Mouse (Mus musculus): ENCODE results near the gene Spryd4.
"Not testable (repeated sequence)": the region's sequence is repeated elsewhere in the genome, so short reads cannot be mapped to it uniquely, and the experiment has no call there.

Spryd4 gene

GRCm38 (mm10) chr10:128225064-128225463, 13.5 kb upstream of the Spryd4 start:
- DNase-seq (ENCODE audit: low spot score) = no peak

- DNase-seq (ENCODE audit: low spot score) = peak; percentile 21
Measured at GRCm38 (mm10) chr10:128221533-128222286, 10.1 kb upstream of the Spryd4 start.

GRCm38 (mm10) chr10:128218387-128219117, 6.9 kb upstream of the Spryd4 start:
- no peak for DNase-seq (ENCODE audit: low spot score)

- DNase-seq (ENCODE audit: low spot score) = no peak
Measured at GRCm38 (mm10) chr10:128214981-128215380, 3.4 kb upstream of the Spryd4 start.

GRCm38 (mm10) chr10:128214112-128214511, 2.5 kb upstream of the Spryd4 start:
- not testable (repeated sequence) for DNase-seq (ENCODE audit: low spot score)

- DNase-seq (ENCODE audit: low spot score) = peak; percentile 85
Measured at GRCm38 (mm10) chr10:128212871-128213323, 1.3 kb upstream of the Spryd4 start.

DNA sequence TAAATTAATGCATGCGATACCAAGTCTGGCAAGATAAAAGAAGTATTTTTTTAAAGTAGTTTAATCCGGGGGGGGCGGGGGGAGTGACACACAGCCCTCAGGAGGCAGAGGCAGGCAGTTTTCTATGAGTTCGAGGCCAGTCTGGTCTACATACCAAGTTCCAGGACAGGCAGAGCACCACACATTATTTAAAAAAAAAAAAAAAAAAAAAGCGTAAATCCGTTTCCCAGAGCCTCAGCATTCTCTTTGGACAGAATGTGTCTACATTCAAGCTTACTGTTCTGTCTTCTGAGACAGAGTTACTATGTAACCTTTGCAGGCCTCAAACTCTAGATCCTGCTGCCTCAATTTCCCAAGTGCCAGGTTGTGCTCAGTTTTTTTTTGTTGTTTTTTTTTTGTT, 541 bp upstream of the Spryd4 start:
- DNase-seq (ENCODE audit: low spot score) = no peak

GRCm38 (mm10) chr10:128210954-128211353, 653 bp downstream of the Spryd4 start:
- no peak for DNase-seq (ENCODE audit: low spot score)

DNA sequence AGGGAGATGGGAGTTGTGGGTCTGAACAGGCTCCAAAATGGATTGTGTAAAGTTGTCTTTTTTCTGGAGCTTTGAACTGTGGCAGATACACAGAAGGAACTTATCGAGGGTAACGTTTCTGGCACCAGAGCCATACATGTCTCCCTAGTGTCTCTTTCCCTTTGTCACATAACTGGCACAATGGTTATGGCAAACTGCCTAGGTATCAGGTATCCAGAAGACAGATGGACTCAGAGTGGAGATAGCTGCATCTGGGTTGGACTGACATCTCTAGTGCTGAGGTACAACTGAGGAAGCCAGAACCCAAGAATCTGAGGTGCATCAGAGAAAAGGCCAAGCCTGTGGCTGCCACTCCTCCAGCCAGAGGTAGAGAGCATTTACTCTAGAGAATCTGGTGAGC, 1.5 kb downstream of the Spryd4 start:
- no peak for DNase-seq (ENCODE audit: low spot score)

- DNase-seq (ENCODE audit: low spot score) = no peak
Measured at GRCm38 (mm10) chr10:128209311-128210009, 2.1 kb downstream of the Spryd4 start.

- DNase-seq (ENCODE audit: low spot score) = no peak
Measured at GRCm38 (mm10) chr10:128208326-128208725, 3.3 kb downstream of the Spryd4 start.

DNA sequence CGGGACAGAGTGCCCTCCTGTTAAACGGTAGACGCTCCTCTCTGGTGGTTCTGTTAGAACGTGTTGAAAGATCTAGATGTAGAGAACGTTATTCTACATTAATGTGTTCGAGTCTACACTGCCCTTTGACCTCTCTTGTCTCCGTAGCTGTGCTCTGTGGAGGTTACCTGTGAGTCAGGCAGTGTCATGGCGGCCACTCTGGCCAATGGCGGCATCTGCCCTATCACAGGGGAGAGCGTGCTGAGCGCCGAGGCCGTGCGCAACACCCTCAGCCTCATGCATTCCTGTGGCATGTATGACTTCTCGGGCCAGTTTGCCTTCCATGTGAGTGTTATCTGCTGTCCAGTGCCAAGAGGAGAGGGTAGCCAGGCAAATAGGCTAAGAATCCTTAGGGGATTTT, 6.7 kb downstream of the Spryd4 start:
- DNase-seq (ENCODE audit: low spot score) = no peak

DNA sequence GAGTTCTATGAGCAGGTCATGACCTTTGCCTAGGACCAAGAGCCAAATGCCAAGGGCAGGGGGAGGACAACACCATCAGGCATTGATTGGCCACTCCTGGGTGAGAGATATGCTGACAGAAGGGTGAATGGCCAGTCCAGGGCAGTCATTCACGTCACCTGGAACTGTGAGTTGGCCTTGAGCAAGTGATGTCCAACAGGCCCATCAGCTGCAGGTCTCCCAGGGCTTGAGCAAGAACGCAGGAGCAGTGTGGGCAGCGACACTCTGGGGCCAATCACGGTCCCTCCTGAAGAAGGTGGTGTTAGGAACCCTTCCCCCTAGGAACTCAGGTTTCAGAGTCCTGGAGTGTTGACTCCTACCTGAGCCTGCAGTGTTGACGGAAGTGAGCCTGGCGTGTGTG, 9.8 kb downstream of the Spryd4 start:
- DNase-seq (ENCODE audit: low spot score) = no peak

GRCm38 (mm10) chr10:128194551-128195461, 16.8 kb downstream of the Spryd4 start:
- no peak for DNase-seq (ENCODE audit: low spot score)

GRCm38 (mm10) chr10:128194024-128194550, 17.5 kb downstream of the Spryd4 start, which contains the start of gene Gls2:
Gene Gls2 (plus strand): TSS chr10:128194457.
- peak; percentile 98 for DNase-seq (ENCODE audit: low spot score)

- DNase-seq (ENCODE audit: low spot score) = no peak
Measured at GRCm38 (mm10) chr10:128193113-128193512, 18.5 kb downstream of the Spryd4 start.

GRCm38 (mm10) chr10:128192030-128192766, 19.4 kb downstream of the Spryd4 start:
- DNase-seq (ENCODE audit: low spot score) = not testable (repeated sequence)

- DNase-seq (ENCODE audit: low spot score) = no peak
Measured at GRCm38 (mm10) chr10:128191472-128191871, 20.1 kb downstream of the Spryd4 start.

GRCm38 (mm10) chr10:128188242-128188877, 23.2 kb downstream of the Spryd4 start:
- peak; percentile 89 for DNase-seq (ENCODE audit: low spot score)

- DNase-seq (ENCODE audit: low spot score) = no peak
Measured at GRCm38 (mm10) chr10:128187181-128187605, 24.4 kb downstream of the Spryd4 start.
